Mouse (Mus musculus): ENCODE results near the gene Clpx.
A peak's percentile ranks its signal among the peaks of the same experiment; 100 is the strongest.
"Not testable (repeated sequence)": the region's sequence is repeated elsewhere in the genome, so short reads cannot be mapped to it uniquely, and the experiment has no call there.

Clpx gene

GRCm38 (mm10) chr9:65293973-65294715 is at the start of gene Clpx:
Gene Clpx, plus strand, starts transcription at chr9:65294260.
- peak; percentile 98 for DNase-seq (ENCODE audit: low spot score)

DNA sequence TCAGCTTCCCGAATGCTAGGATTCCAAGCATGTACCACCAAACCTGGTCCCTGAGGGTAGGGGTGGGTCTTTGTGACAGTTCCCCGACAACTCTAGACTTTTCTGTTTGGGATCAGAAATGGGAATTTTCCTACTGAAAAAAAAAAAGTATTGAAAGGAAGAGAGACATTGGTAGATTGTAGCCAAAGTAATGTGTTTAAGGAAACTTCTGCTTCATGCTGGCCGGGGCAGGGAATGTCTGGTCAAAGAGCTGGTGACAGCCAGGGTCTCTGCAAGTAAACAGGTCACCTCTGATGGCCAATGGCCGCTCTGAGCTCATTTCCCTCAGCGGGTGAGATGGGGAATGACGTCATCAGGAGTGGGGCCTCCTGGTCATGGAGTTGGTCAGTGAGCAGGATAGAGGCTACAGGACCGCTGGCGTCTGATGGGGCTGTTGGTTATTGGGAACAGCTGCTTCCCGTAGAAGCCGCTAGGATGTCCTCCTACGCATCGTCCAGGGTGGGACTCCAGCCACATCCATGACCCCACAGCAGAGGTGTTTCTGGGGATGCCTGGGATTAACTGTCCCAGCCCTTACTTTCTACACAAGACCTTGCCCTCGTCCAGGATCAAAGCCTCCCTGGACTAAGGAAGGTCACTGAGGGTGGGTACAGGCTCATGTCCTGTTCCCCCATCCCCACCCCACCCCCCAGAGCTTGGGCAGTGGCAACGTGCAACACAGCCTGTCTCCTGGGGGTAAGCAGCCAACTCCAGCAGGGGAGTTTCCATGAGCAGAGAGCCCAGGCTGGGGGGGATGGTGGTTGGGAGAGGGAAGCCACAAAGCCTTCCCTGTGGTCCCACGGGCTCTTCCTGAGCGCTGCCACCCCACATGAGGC is 46.3 kb upstream of the Clpx start:
- no peak for DNase-seq (ENCODE audit: low spot score)

DNA sequence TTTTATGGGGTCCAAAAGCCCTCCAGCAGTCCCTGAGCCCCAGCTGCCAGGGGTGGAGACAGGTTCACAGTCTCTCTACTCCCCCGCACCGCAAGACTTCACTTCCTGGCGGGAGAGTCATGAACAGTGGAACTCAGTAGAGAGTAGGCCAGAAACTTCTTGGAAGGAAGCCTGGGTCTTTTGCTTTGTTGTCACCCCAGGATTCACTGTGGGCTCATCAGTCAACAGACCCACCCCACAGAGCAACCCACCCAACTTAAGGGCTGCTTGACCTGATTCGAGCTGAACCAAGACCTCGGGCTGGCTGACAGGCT is 45.7 kb upstream of the Clpx start:
- no peak for DNase-seq (ENCODE audit: low spot score)

GRCm38 (mm10) chr9:65252026-65252425 is 42.0 kb upstream of the Clpx start:
- no peak for DNase-seq (ENCODE audit: low spot score)

DNA sequence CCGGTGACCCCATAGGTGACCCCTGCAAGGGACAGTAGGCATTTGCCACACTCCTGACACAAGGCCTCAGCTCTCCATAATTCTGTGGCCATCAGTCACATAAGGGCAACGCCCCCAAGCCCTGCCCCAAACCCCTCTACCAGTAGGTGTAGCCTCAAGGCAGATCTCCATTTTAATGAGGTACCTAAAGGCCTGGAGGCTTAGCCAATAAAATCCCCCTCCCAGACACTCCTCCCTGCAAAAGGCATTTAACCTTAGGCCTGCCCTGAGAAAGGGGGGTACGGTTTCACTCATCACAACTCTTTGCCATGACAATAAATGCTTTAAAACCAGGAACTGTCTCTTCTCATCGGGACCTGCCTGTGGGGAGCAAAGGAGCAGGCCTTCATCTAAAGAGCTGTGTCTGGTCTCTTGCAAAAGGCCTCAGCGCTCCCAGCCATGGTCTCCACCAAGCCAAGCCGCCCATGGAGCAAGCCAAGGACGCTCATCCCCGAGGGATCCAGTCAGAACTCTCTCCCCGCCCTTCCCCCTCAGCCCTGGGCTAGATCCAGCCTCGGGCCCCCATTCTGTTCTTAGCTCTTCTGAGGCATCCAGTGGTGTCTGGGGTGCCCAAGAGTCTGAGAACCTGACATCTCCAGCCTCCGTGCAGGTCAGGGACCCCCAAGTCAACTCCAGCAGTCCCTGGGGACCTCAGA is 38.0 kb upstream of the Clpx start:
- peak; percentile 62 for DNase-seq (ENCODE audit: low spot score)

DNA sequence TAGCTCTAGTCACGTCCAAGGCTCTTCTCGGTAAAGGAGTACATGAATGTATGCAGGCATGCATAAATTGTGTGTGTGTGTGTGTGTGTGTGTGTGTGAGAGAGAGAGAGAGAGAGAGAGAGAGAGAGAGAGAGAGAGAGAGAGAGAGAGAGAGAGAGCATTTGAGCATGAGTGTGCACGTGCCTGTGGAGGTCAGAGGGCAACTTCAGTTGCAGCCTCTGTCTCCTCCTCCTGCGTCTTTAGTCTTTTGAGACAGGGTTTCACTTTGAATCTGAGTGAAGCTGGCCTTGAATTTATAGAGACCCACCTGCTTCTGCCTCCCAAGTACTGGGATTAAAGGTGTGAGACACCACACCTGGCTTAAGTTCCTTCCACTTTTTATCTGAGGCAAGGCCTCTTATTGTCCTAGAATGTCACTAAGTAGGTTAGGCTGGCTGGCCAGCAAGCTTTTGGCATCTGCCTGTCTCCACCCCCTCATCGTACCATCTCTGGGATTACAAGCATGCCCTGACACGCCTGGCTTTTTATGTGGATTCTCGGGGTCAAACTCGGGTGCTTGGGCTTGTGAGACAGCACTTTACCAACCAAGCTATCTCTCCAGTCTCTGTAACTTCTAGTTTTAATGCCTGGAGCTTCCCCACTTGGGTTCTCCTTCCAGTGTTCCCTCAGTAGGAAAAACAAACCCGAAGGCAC is 36.7 kb upstream of the Clpx start:
- DNase-seq (ENCODE audit: low spot score), result no peak

GRCm38 (mm10) chr9:65259366-65259765 is 34.7 kb upstream of the Clpx start:
- DNase-seq (ENCODE audit: low spot score), result no peak

- no peak for DNase-seq (ENCODE audit: low spot score)
Observed at GRCm38 (mm10) chr9:65261591-65262230, 32.3 kb upstream of the Clpx start.

- no peak for DNase-seq (ENCODE audit: low spot score)
Observed at GRCm38 (mm10) chr9:65262641-65263120, 31.4 kb upstream of the Clpx start.

GRCm38 (mm10) chr9:65264959-65265358 is 29.1 kb upstream of the Clpx start, which contains the start of gene Cilp:
Gene Cilp, plus strand, starts transcription at chr9:65265180.
- peak; percentile 70 for DNase-seq (ENCODE audit: low spot score)

- DNase-seq (ENCODE audit: low spot score), result no peak
Observed at GRCm38 (mm10) chr9:65267742-65268515, 26.1 kb upstream of the Clpx start.

DNA sequence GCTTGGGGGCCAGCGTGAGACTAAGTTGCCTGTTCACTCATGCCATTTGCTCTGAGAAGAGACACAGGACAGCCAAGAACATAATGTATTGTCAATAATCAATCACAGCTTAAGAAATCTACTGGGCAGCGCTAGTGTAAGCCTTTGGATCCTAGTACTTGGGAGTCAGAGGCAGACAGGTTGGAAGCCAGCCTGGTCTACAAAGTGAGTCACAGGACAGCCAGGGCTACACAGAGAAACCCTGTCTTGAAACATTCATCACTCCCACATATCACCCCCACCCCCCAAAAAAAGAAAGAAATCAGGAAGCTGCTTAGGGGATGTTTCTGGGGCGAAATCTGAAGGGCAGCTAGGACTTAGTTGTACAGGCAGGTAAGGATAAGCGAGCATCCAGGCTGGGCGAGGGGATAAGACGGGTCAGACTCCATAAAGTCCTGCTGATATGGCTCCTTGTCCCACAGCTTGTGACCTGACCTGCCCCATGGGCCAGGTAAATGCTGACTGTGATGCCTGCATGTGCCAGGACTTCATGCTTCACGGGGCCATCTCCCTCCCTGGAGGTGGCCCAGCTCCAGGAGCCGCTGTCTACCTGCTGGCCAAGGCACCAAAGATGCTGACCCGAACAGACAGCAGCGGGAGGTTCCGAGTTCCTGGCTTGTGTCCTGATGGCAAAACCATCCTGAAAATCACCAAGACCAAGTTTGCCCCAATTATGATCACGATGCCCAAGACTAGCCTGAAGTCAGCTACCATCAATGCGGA is 20.8 kb upstream of the Clpx start:
- no peak for DNase-seq (ENCODE audit: low spot score)

DNA sequence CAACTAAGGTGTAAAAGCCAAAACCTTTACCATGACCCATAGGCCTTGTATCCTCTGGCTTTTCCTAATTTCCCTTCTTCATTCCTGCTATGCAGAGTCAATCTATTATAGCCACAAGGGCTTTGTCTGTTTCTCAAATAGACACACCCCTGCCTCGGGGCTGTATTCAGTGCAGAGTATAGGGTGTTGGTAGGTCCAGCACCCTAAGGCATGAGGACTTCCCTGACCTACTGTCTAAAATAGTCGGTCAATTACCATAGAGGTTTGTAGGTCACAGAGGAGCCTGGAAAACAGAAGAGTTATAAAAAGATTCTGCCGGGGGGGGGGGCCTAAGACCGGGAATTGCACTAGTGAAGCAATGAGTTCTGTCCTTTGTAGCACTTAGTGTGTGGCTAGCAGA is 20.2 kb upstream of the Clpx start:
- DNase-seq (ENCODE audit: low spot score), result no peak

DNA sequence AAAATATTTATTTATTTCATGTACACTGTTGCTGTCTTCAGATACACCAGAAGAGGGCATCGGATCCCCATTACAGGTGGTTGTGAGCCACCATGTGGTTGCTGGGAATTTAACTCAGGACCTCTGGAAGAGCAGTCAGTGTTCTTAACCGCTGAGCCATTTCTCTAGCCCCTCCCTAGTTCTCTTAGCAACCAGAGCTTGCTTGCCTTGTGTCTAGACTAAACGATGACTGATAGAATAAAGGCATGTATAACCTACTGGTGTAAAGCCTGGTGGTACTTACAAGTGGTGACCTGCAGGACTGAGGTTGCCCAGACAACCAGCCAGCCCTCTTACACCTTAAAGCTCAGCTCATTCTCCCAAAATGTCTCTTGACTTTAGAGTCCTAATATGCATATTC is 19.2 kb upstream of the Clpx start:
- DNase-seq (ENCODE audit: low spot score), result not testable (repeated sequence)

- DNase-seq (ENCODE audit: low spot score), result no peak
Observed at GRCm38 (mm10) chr9:65275810-65276530, 18.1 kb upstream of the Clpx start.

- no peak for DNase-seq (ENCODE audit: low spot score)
Observed at GRCm38 (mm10) chr9:65281536-65282151, 12.4 kb upstream of the Clpx start.

DNA sequence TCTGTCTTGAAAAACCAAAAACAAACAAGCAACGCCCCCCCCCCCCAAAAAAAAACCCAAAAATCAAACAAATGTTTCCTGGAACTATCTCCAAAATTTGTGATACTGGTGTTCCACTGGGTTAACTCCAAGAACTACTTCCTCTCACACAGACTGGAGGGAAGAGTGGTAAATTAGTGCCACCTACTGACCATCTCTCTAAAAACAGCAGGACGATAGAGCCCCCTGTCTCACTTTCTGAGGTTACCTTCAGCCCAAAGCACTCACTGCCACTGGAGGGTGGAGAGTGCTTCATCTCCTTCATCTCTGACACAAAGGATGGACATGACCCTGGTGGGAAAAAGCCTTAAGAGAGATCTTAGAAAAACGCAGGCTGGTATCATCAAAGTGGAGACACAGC is 10.8 kb upstream of the Clpx start:
- DNase-seq (ENCODE audit: low spot score), result no peak

DNA sequence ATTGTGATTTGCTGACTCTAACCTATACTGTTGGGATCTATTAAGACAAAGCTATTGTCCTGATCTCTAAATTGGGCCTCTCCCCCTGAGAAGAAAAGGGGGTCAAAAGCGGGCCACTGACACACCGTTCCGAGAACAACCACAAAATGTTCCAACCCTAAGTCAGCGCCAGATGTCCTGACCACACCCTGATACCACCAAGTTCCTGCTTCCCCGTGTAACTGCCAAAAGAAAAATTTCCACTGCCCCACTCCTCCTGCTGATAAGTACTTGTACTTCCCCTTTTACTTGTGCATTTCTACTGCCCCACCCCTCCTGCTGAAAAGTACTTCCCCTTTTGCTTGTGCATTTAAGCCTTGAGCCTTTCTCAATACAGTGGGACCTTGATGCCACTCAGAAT is 5.8 kb upstream of the Clpx start:
- DNase-seq (ENCODE audit: low spot score), result not testable (repeated sequence)

DNA sequence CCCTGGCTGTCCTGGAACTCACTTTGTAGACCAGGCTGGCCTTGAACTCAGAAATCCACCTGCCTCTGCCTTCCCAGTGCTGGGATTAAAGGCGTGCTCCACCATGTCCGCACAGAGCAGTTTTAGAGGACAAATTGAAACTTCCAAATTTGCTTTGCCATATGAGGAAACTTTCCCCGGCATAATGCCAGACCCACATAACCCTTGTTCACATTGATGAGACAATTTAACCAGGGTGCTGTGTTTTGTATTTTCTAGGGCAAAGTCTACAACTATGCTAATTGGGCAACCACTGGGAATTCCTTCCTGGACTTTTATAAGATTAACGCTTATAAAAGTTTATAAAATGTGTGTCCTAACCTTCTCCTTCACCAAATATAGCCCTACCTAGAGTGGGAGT is 4.1 kb upstream of the Clpx start:
- no peak for DNase-seq (ENCODE audit: low spot score)

Data from testis, postnatal 10 days (tissue).